Mouse (Mus musculus): ENCODE measurements at regions not wholly inside any gene's neighbourhood (a gene's known extent, or its start where the extent isn't known, plus 50 kb on each side); places are given as distances from the start of the nearest gene placed in this dataset.

DNA sequence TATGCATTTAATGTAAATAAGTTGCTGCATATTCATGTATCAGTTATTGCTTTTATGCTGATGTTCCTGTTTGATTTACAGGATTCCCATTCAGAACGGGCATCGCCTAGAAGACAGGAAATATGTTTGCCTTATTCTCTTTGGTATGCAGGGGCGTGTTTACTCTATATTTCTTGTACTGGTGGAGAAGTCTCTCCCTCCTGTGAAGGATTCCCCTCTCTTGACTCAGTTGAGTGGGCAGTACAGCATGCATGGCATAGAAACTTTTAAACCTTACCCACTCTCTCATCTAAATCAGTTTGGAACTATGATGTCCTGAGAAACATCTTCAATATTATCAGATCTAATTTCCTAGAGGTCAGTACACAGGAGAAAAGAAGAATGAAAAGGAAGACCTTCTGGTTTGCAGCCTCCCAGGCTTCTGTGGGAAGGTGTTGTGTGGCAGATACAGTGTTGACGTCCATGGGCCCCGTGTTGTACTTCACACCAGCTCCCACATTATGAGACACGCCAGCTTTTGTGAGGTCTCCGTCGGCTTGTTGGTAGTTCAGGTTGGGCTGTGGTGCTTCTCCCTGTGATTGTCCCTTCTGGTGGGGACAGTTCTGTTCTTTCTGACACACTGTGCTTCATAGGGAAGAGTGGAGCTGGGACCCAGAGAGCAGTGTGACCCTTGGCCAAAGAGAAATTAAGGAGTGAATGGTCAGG is 58.4 kb upstream of the Ptprm start:
- Histone ChIP-seq H3K9ac (no peak overlapping the region), H3K36me3 (no peaks in the 10 kb centered on the region), H3K4me2 (no peak overlapping the region), H3K27ac (no peak overlapping the region), H3K27me3 (replicated peaks) (no peaks in the 10 kb centered on the region), H3K4me3 (no peak overlapping the region), H3K9me3 (replicated peaks) (no peaks in the 10 kb centered on the region), H3K4me1 (no peaks in the 10 kb centered on the region)
- 75% methylated on average over 8 of the region's 8 CpGs for WGBS (ENCODE audit: insufficient replicate concordance)
- ATAC-seq = no peak

DNA sequence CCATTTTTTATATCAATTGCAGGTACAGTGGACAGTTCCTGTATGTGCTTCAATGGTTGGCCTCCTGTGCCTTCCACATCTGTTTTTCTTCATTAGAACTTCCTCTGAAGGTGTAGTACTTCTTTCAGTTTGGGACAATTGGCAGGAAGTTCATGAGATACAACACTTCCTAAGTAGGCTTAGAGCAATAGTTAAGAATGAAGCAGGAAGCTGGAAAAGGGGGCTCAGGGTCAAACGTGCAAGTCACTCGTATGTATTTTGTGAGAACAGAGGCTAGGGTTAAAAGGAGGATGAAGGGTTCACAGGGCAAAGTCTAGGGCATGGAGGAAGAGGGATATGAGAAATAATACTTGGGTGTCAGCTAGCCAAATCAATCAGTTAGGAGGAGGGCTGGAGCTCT is 55.7 kb upstream of the Ptprm start:
- Histone ChIP-seq H3K4me2 (no peak overlapping the region), H3K4me1 (no peaks in the 10 kb centered on the region), H3K27me3 (replicated peaks) (no peaks in the 10 kb centered on the region), H3K4me3 (no peak overlapping the region), H3K27ac (no peak overlapping the region), H3K9me3 (replicated peaks) (no peaks in the 10 kb centered on the region), H3K9ac (no peak overlapping the region), H3K36me3 (no peaks in the 10 kb centered on the region)
- ATAC-seq = no peak
- 50% methylated on average over 2 of the region's 2 CpGs for WGBS (ENCODE audit: insufficient replicate concordance)

DNA sequence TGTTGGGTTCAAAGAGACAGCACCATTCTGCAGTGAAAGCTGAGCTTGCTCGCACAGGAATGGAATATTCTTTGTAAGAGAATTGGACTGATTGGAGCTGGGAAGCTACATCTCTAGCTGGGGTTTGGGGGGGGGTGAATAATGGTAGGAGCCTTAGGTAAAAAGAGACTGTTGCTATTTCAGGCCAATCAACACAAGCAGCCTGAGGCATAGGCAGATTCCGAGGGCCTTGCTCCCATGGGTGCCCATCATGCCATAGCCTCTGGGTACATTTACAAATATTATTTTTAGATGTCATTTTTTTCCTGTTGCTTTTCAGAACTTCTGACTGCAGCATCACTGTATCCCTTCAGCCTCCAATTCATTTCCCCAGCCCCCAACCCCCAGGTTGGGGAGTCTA is 51.7 kb upstream of the Ptprm start:
- Histone ChIP-seq H3K9ac (no peak overlapping the region), H3K9me3 (replicated peaks) (no peaks in the 10 kb centered on the region), H3K4me3 (no peak overlapping the region), H3K27me3 (replicated peaks) (no peaks in the 10 kb centered on the region), H3K4me1 (no peaks in the 10 kb centered on the region), H3K36me3 (no peaks in the 10 kb centered on the region), H3K4me2 (no peak overlapping the region), H3K27ac (no peak overlapping the region)
- no peak for ATAC-seq
- WGBS (ENCODE audit: insufficient replicate concordance) = 70% methylated on average over 2 of the region's 2 CpGs
